Comparison of ENCODE assay signal across 31 mouse cellular contexts in genomic region chr11:107201773-107202172, GRCm38 (mm10). TPM values are rescaled to one million over a fixed set of nuclear protein-coding genes. Genes with fewer than 3 reads are reported as not detected.
DNase-seq lines count a peak whose midpoint lies in the region; ATAC-seq lines count a peak whose summit lies in the region.
"Had no signal": no experiment of that assay in that cellular context is flagged by ENCODE, and none has a peak within 500 bp of the region (broad histone marks: within the 10 kb centered on the region; RNA-seq: fewer than 3 reads in every experiment).

No protein-coding gene starts in this region.

- peak overlapping the region; percentile 55 for H3K4me2 ChIP-seq in heart, embryonic 11.5 days
- H3K4me2 ChIP-seq in heart, embryonic 16.5 days (ENCODE audit: low read depth, low read length) = peak overlapping the region; percentile 43
- H3K4me2 ChIP-seq: embryonic facial prominence, embryonic 13.5 days; hindbrain, embryonic 14.5 days; kidney, embryonic 15.5 days; limb, embryonic 13.5 days; liver, embryonic 11.5 days; midbrain, embryonic 11.5 days; neural tube, embryonic 12.5 days had no signal

- intact Hi-C loops in heart, postnatal 25 days (cut with DNase I) = no loop called here

- peak; percentile 93 for DNase-seq in heart, adult 11 months
- no peak for DNase-seq in heart, postnatal 25 days (ENCODE audit: low spot score)
- peak; percentile 12 for DNase-seq in heart, postnatal 4 days
- DNase-seq in thymus, postnatal 36 days = no peak
- DNase-seq in neural tube, embryonic 10.5 days (ENCODE audit: extremely low spot score, low spot score) = no peak
- no peak for DNase-seq in cerebellum, postnatal 36 days
- DNase-seq: adrenal gland, adult 8-10 months; cerebellum, adult 11 months; cerebellum, adult 9-10 months; gastrocnemius, postnatal 10 days; kidney, adult 18-20 months; kidney, postnatal 25 days; lung, postnatal 36 days; right cerebral cortex, postnatal 4 days; thymus, adult 2 months; thymus, postnatal 4 days had no signal

- ATAC-seq in heart, embryonic 11.5 days (replicated peaks; ENCODE audit: insufficient number of reproducible peaks, low FRiP score, low TSS enrichment) = no peak
- peak; percentile 60 for ATAC-seq in heart, embryonic 16.5 days (replicated peaks; ENCODE audit: extremely low read depth, insufficient read depth, low FRiP score)
- ATAC-seq: CD4-positive, CD25-positive, alpha-beta regulatory T cell, adult 4 months; forebrain, embryonic 16.5 days; midbrain, embryonic 16.5 days had no signal

- H3K27me3 ChIP-seq in heart, embryonic 11.5 days (ENCODE audit: control insufficient read depth, insufficient read depth, low read length) = no peaks in the 10 kb centered on the region
- no peaks in the 10 kb centered on the region for H3K27me3 ChIP-seq in heart, embryonic 16.5 days (ENCODE audit: control insufficient read depth, insufficient read depth, low read length)
- H3K27me3 ChIP-seq: embryonic facial prominence, embryonic 13.5 days; kidney, embryonic 15.5 days; limb, embryonic 13.5 days; neural tube, embryonic 12.5 days had no signal

- H3K9ac ChIP-seq in heart, embryonic 11.5 days (ENCODE audit: low read depth, low read length) = peak overlapping the region; percentile 36; the same call in 1 of the 2 replicates
- H3K9ac ChIP-seq in heart, embryonic 16.5 days (ENCODE audit: low read length) = peak overlapping the region; percentile 3; the same call in 1 of the 2 replicates
- H3K9ac ChIP-seq: embryonic facial prominence, embryonic 13.5 days; hindbrain, embryonic 14.5 days; kidney, embryonic 15.5 days; limb, embryonic 13.5 days; neural tube, embryonic 12.5 days had no signal

- WGBS in heart, embryonic 11.5 days (ENCODE audit: insufficient replicate concordance) = 43% methylated on average over 11 of the region's 11 CpGs
- 35% methylated on average over 11 of the region's 11 CpGs for WGBS in heart, embryonic 16.5 days

- H3K36me3 ChIP-seq in heart, embryonic 11.5 days (ENCODE audit: control insufficient read depth, insufficient read depth, low read length) = no peaks in the 10 kb centered on the region
- H3K36me3 ChIP-seq in heart, embryonic 16.5 days (ENCODE audit: control insufficient read depth, insufficient read depth) = no peaks in the 10 kb centered on the region
- H3K36me3 ChIP-seq: embryonic facial prominence, embryonic 13.5 days; forebrain, embryonic 10.5 days; kidney, embryonic 15.5 days; limb, embryonic 13.5 days; neural tube, embryonic 12.5 days had no signal

- H3K9me3 ChIP-seq in heart, embryonic 11.5 days (replicated peaks; ENCODE audit: control insufficient read depth, low read length) = no peaks in the 10 kb centered on the region
- no peaks in the 10 kb centered on the region for H3K9me3 ChIP-seq in heart, embryonic 16.5 days (replicated peaks; ENCODE audit: control insufficient read depth, low read length)
- H3K9me3 ChIP-seq: embryonic facial prominence, embryonic 13.5 days; forebrain, embryonic 10.5 days; kidney, embryonic 15.5 days; neural tube, embryonic 12.5 days had no signal

- peak overlapping the region; percentile 27; the same call in 1 of the 2 replicates for H3K4me3 ChIP-seq in heart, embryonic 11.5 days (ENCODE audit: low read depth, low read length)
- peak overlapping the region; percentile 34 for H3K4me3 ChIP-seq in heart, embryonic 16.5 days (ENCODE audit: low read length)
- H3K4me3 ChIP-seq: embryonic facial prominence, embryonic 13.5 days; forebrain, embryonic 10.5 days; kidney, embryonic 15.5 days; layer of hippocampus, adult 2 months; left cerebral cortex, adult 2 months; limb, embryonic 13.5 days; neural tube, embryonic 12.5 days had no signal

- no peaks in the 10 kb centered on the region for H3K4me1 ChIP-seq in heart, embryonic 11.5 days (ENCODE audit: control insufficient read depth, insufficient read depth, low read length)
- H3K4me1 ChIP-seq in heart, embryonic 16.5 days (ENCODE audit: control insufficient read depth, insufficient read depth, low read length) = peaks cover 11% of the 10 kb centered on the region
- H3K4me1 ChIP-seq: embryonic facial prominence, embryonic 13.5 days; forebrain, embryonic 10.5 days; kidney, embryonic 15.5 days; neural tube, embryonic 12.5 days had no signal

- H3K27ac ChIP-seq in heart, embryonic 11.5 days (ENCODE audit: low read depth, low read length) = peak overlapping the region; percentile 80
- peak overlapping the region; percentile 47 for H3K27ac ChIP-seq in heart, embryonic 16.5 days (ENCODE audit: low read length)
- H3K27ac ChIP-seq: embryonic facial prominence, embryonic 13.5 days; forebrain, embryonic 10.5 days; hindbrain, embryonic 14.5 days; kidney, embryonic 15.5 days; layer of hippocampus, adult 2 months; left cerebral cortex, adult 2 months; limb, embryonic 13.5 days; neural tube, embryonic 12.5 days had no signal

RNA-seq across cellular contexts. Expression of gene Nol11, which starts 12.6 kb away (rescaled TPM):
- total RNA-seq in heart, postnatal 25 days (2021) = 10 to 100 TPM; 17.4 to 17.7 TPM
- 48.8 and 50.0 TPM in 2 replicates for polyA plus RNA-seq in heart, embryonic 11.5 days (2014; fragmentation: Nextera tagmentation; extraction: Ambion mirVana)
- 43.6 and 49.8 TPM in 2 replicates for polyA plus RNA-seq in heart, embryonic 16.5 days (2015; fragmentation: Nextera tagmentation; extraction: Ambion mirVana)
- 10 to 100 TPM; 28.5 to 30.8 TPM for total RNA-seq in heart, postnatal 4 days (2021)

Comparison
In these comparisons a context has a peak if more than half of its experiments do, and no peak if none do; other contexts are left out.
1. DNase-seq: peak in heart, adult 11 months (single experiment) and heart, postnatal 4 days (single experiment); none in heart, postnatal 25 days (single experiment), thymus, postnatal 36 days (0 of 2), neural tube, embryonic 10.5 days (single experiment) and cerebellum, postnatal 36 days (0 of 2).